Mouse (Mus musculus) embryonic fibroblast, embryonic 13.5 days (primary cell): ENCODE data around the gene Tprkb.

ENCODE experiments used
- CTCF ChIP-seq: IDR thresholded peaks from 2 replicates; pipeline ENCODE4 v1.5.1; 2011; ENCODE audit warnings: mild to moderate bottlenecking, control low read depth, low read length, moderate library complexity, borderline replicate concordance; ENCODE audit not compliant: insufficient read depth
- POLR2A ChIP-seq: IDR thresholded peaks from 2 replicates; pipeline ENCODE4 v1.6.1; 2011; ENCODE audit warnings: low read depth, mild to moderate bottlenecking, control low read depth, low read length, moderate library complexity

DNA sequence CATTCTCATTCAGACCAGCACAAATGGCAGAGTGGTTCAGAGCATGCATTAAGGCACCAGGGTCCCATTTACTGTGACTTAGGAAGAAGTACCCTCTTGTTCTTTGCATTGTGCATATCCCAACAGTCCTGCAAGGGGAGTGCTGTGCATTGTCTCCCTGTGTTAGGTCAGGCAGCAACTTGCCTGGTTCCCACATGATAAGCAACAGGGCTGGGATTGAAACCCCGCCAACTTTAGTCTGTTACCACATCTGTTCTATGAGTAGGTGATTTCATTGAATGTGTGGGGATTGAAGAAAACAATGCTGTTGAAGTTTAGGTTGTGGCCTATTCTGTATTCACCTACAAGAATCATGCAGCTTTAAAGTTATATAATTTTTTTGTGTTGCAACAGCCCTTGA lies 15.0 kb downstream of the Tprkb start:
- TF ChIP-seq CTCF (no peak), POLR2A (no peak)
